Mouse (Mus musculus): Measurements from ENCODE around the gene Rpl3.

Rpl3 gene

GRCm38 (mm10) chr15:80088637-80089036, 3.0 kb downstream of the Rpl3 start:
- peak; percentile 38; the same call in 1 of the 2 replicates for ATAC-seq (ENCODE audit: low TSS enrichment)

DNA sequence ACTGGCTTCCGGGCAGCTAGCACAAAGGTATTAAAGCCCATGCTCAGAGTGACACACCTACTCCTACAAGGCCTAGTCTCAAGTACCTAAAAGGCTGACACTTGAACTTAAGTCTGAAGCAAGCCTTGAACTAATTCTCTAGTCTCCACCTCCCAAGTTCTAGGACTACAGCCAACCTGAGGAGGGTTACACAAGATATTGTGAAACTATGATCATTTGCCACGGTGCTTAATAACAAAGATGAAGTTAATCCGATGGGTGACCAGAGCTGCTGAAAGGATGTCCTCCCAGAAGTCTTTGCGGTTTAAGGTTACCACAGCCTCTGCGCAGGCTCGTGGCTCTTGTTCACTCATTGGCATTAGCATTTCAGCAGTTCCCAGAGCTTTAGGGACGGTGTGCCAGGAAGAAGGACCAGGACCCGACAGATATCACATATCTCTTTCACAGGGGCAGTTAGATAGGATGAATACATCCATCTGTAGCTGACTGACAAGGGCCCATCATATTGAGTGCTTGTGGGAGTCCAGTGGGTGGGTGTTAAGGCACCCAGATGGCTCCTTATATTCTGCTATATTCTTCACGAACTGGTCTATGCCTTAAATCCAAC, 4.2 kb downstream of the Rpl3 start:
- ATAC-seq (ENCODE audit: low TSS enrichment) = no peak

- peak; percentile 36 for ATAC-seq (ENCODE audit: low TSS enrichment)
Measured at GRCm38 (mm10) chr15:80083740-80084139, 7.9 kb downstream of the Rpl3 start.

- peak; percentile 92 for ATAC-seq (ENCODE audit: low TSS enrichment)
Measured at GRCm38 (mm10) chr15:80083276-80083731, 8.4 kb downstream of the Rpl3 start.

- ATAC-seq (ENCODE audit: low TSS enrichment) = peak; percentile 18
Measured at GRCm38 (mm10) chr15:80082661-80083275, 8.9 kb downstream of the Rpl3 start.

DNA sequence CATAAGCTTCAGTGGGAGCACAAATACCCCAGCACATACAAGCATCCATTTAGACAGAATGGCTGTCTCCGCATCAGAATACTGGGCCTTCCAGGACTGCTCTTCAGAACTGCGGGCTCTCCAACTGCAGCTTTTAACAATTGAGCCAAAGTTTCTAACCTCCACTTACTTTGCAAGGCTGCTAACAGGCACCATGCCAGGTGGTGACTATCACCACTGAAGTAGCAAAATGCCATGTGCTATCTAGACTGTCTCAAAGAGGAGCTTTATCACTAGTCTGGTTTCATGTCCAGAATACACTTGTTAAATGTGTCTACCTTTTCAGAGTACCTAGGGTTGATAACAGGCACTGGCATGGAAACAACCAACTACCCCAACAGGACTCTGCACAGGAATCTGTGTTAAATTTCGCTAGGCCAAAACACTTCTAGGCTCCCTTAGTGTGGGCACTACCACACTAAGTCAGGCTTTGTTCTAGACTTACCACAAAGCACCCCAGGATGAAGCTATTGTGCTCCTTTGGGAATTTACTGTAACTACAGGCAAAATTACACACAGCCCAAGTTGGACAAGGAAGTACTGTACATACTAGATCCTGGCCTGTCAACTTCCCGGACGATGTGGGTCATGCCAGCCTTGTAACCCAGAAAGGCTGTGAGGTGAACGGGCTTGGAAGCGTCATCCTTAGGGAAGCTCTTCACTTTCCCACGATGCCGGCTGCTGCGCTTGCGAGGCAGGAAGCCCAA, 9.7 kb downstream of the Rpl3 start:
- ATAC-seq (ENCODE audit: low TSS enrichment) = no peak

DNA sequence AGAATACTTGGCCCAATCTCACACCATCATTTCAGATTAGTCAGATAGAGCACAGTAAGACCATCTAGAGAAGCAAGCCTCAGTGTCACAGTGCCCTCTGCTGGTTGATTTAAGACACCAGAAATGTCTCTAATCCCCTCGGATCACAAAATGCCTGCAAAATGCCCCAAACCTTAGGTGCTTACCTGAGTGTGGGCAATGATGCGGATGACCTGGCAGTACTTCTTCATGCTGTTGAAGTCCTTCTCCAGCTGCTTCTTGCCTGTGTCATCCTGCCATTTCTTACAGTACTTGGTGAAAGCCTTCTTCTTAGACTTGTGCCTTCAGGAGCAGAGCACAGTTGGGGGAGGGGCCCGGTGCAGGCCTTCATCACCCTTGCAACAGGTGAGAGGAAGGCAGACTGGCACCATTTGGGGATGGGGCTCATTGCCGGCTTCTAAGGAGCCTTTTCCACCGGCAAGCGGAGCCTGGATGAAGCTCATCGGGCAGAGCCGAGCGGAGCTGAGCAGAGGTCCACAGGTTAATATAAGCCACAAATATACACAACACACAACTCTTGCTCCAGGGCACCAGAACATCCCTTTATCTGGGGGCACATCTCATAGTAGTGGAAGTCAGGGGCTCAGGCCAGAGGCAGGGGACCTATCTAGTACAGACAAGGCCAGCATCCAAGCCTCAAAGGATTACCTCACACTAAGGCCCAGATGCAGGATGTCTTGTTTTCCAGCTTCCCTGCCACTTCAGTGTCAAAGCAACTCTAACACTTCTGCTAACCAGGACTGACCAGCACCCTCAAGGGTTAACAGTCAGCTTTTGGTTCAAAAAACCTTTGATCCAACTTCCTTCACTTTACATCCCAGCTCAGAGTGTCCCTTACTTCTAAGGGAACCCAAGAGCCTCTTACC, 10.7 kb downstream of the Rpl3 start:
- ATAC-seq (ENCODE audit: low TSS enrichment) = no peak

- no peak for ATAC-seq (ENCODE audit: low TSS enrichment)
Measured at GRCm38 (mm10) chr15:80079954-80080353, 11.7 kb downstream of the Rpl3 start.

DNA sequence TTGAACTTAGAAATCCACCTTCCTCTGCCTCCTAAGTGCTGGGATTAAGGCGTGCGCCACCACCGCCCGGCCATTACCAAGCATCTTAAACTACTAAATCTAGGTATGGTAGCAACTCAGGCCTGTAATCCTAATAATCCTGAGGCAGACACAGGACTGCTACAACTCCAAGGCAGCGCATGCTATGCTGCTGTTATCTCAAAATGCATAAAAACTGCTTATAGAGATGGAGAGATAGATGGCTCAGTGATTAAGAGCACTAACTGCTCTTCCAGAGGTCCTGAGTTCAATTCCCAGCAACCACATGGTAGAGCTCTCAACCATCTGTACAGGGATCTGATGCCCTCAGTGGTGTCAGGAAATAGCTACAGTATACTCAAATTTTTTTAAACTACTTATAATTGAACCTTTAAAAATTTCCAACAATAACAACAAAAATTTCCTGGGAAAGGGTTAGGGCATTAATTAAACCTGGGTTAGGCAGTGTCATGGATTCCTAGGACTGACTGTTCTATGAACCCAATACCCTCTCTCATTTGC, 12.5 kb downstream of the Rpl3 start:
- no peak for ATAC-seq (ENCODE audit: low TSS enrichment)

GRCm38 (mm10) chr15:80078058-80078814, 13.4 kb downstream of the Rpl3 start:
- no peak for ATAC-seq (ENCODE audit: low TSS enrichment)

GRCm38 (mm10) chr15:80076338-80077136, 15.1 kb downstream of the Rpl3 start:
- ATAC-seq (ENCODE audit: low TSS enrichment) = peak; percentile 39; the same call in 1 of the 2 replicates

DNA sequence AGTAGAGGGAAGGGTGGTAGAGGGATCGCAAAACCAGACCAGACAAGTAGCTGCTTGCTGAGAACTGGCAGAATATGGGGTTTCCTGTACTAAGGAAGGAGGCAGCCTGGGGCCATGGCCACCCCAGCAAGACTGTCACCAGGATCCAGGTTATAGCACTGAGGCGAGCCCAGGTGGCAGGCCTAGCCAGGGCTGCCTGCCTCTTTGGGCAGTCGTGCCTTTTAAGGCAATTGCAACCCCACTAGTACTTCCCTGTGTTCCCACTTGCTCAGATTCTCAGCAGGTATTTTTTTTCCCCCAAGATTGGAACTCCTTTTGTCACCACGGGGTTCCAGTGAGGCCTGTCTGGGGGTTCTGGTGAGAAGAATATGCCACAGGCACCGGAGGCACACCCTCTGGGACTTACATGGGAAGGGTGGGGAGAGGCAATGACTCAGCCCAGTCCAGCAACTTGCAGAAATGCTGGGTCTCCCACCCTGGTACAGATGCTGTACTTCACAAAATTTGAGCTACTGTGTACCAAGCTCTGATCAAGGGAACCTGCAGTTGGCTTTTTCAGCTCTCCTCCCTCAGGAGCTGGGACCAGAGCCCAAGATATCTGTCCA, 15.8 kb downstream of the Rpl3 start:
- 0 out of 2 replicates have a peak, but pooled peaks have one; percentile 2 for ATAC-seq (ENCODE audit: low TSS enrichment)

DNA sequence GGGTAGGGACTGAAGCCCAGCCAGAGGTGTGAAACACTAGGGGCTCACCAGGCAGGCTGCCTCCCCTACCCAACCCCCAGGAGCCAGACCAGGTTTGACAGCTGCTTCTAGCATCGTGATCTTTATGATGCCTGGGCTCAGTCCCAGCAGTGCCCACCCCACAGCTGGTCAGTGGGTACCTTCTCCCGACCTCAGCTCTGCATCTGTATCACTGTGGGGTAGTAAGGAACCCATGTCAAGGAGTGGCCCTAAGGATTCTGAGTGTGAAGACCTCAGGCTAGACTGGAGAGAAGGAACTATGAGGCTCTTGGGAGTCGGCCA, 16.3 kb downstream of the Rpl3 start:
- no peak for ATAC-seq (ENCODE audit: low TSS enrichment)

DNA sequence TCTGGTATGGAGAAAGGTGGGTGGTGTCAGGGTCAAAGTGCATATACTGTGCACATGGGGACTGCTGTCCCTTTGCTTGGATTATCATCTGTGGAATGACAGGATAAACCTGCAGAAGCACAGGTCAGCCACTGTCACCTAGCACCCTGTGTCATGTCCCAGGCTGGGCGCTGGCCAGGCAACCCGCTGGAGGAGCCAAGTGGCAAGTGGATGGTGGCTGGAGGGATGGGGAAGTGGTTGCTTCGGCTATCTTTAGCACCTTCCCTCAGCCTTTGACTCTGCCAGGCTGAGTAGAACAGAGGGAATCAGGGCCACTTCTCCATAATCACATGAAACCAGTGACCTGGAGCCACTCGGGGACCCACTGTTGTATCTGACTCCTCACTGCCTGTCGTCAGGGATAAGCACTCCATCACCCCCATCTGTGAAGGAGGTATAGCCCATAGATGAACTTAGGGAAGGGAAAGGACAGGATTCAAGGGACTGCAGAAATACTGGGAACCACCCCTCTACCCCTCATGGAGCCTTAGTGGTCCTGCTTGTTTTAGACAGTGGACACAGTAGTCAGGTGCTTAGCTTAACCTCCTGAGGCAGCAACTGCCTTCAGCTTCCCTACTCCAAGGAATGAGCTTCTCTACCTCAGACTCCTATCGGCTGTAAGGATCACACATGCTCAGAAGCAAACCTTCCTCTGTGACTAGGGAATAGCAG, 16.9 kb downstream of the Rpl3 start:
- ATAC-seq (ENCODE audit: low TSS enrichment) = no peak

DNA sequence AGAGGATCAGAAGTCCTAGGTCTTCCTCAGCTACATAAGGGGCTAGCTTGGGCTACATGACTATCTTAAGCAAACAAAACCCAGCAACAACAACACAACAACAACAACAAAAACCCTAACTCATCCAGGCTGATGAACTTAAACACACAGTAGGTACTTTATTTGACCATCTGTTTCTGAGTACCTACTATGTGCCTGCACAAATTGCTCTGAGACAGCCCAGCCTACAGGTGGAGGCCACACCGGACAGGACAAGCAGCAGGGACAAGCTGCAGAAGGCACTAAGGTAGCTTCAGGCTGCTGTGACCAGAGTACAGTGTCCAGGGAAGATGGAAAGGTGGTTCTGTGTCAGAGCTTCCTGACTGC, 18.4 kb downstream of the Rpl3 start:
- ATAC-seq (ENCODE audit: low TSS enrichment) = no peak

DNA sequence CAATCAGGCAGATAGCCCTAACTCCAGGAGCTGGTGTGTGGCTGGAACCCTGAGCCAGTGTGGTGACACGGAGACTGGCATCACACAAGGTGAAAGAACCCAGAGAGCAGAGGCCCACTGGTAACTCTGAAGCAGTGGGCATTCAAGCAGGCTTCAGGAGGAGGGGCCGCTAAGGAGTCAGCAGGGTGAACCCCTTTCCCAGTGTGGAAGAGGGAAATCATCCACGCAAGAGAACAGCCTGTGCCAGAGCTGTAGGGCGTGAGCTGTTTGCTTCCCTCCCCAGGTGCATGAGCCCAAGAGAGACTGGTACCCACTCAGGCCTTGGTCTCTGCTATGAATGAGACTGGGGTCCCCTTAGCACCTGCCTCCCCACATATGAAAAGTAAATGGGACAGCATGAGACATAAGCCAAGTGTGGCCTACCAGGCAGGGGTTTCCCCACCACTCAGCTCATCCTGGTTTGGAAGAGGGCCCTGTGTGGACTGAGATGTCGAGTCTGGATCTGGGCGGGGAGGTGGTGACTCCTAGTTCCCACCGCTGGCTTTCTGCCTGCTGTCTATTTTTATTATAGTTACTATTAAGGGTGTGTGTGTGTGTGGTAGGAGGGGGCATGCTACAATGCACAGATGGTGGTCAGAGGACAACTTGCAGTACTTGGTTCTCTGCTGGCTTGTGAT, 19.0 kb downstream of the Rpl3 start:
- ATAC-seq (ENCODE audit: low TSS enrichment) = no peak

DNA sequence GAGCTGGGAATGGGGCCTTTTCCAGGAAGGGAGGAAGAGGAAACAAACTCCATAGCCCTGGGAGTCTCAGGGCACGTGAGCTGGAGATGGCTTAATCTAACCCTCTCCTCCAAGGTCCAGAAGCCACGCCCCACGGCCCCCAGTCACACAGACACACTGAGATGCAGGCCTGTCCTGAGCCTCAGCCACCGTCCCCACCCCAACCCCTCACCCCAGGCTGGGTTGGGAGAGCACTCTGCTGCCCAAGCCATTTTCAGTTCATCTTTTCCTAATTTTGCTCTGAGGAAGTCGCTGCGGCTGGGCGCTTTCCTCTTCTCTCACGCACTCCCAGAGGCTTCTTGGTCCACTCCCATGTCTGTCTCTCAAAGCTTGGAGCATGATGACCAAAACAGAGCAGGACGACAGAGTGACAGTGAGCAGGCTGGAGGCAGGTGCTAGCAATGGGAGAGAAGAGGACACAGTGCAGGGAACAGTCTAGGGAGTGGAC, 19.7 kb downstream of the Rpl3 start:
- no peak for ATAC-seq (ENCODE audit: low TSS enrichment)

GRCm38 (mm10) chr15:80070095-80070644, 21.5 kb downstream of the Rpl3 start:
- no peak for ATAC-seq (ENCODE audit: low TSS enrichment)
